Mouse (Mus musculus): ENCODE results near the gene Cdca3. TPM values are rescaled to one million over a fixed set of nuclear protein-coding genes. Genes with fewer than 3 reads are reported as not detected.
A peak's percentile ranks its signal among the peaks of the same experiment; 100 is the strongest.

Gene Cdca3
- total RNA-seq, 2 experiments from 2014 or later = 0.52 to 0.53 TPM

DNA sequence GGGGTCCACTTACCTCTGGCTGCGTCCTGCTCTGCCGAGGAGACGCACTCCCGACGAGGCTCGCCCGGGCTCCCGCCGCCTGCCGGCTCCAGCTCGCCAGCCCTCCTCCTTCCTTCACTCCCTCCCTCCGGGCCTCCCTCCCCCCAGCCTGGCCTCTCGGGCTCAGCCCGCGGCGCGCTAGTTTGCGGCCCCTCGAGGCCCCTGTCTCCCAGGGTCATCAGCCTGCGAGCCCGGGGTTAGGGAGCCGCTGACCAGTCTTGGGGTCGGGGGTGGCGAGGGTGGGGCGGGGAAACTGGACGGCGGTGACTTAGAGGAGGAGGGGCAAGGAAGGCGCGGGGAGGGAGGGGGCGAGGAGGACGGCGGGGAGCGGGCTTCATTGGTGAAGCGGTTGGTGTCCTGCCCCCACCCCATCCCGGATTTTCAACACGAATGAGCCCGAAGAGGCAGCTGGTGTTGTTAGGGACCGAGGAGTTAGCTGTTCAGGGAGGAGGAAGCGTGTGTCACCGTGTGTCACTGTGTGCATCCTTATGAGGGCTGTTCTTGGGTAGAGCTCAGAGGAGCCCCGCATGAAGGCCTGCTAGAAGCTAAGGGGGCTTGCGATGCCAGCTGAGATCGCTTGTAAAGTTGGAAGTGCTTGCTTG lies 34.4 kb downstream of the Cdca3 start, which contains the start of gene Gpr162:
Gene Gpr162, minus strand, starts transcription at position 326 of the 641 bp plus-strand sequence.
- DNase-seq (ENCODE audit: low spot score in 2 of 2) = peak; percentile 76 to 77

DNA sequence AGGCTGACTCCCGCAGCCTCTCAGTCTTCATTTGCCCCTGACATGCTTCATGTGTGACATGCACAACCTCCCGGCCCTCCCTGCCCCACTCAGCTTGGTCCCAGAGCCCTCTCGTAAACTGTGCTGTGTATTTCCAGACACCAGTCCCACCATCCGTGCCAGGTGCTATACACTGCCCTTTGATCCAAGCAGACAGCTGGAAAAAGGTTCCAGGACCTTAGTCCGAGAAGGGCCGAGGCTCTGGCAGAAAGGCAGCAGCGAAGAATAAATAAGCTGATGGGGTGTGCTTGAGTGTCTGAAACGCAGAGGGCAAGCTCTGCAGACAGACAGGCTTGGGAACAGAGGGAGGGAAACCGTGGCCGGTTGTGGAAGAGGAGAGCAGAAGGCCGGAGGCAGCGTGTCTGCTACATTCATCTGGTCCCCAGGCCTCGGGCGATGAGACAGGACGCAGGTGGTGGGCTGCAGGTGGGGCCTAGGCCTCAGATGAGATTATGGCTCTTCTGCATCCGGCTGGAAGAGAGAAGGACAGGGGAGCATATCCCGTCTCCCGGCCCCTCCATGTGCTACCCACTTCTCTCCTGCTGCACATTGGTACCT lies 36.5 kb downstream of the Cdca3 start:
- no peak for DNase-seq (ENCODE audit: low spot score in 2 of 2)

DNA sequence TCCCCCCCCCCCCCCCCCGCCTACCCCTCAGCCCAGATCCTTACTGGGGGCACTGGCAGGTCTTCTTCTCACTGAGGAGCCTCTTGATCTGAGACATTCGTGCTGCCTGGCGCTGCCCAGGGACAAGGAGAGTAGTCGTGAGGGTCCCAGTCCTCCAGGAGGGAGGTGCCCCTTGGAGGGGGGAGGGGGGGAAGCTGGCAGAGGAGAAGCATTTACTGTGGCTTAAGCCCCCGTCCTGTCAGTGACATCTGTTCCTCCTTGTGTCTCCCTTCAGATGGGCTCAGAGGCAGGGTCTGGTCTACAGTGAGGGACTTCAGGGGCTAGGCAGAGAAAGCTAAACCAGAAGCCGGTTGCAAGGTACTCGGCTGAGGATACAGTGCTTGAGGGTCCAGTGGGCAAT lies 37.2 kb downstream of the Cdca3 start:
- DNase-seq (ENCODE audit: low spot score in 2 of 2) = no peak

DNA sequence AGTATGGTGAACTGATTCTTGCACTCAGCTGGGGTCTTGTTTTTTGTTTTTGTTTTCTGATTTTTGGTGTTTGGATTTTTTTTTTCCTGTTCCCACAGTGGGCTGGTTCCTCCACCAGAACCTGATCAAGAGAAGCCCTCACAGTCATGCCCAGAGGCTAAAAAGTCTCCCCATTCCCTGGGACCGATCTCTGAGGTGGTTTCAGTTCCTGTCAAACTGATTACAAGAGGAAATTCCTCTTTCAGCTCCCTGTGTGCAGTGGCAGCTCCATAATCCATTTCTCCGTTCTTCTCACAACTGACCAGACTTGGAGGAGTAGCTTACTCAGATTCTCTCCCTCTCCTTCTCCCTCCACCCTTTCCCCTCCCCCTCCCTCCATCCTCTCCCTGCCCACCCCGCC lies 45.0 kb downstream of the Cdca3 start:
- no peak for DNase-seq (ENCODE audit: low spot score in 2 of 2)

DNA sequence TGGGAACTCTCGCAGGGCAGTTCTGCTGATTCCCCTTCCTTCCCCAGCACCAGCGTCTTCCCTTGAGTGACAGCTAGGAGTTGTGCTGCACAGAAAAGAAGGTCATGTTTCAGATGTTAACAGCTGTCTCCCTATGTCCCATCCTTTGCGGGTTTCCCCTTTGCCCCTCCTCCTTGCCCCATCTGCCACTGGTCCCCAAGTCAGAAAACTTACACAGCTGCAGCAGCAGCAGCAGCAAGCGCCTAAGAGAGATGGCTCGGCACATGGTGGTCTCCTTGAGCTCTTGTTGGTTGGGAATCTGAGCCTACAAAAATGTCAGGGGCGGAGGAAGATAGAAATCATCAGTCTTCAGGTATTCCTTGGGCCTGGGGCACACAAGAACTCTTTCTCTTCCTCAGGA lies 50.0 kb downstream of the Cdca3 start:
- no peak for DNase-seq (ENCODE audit: low spot score in 2 of 2)

DNA sequence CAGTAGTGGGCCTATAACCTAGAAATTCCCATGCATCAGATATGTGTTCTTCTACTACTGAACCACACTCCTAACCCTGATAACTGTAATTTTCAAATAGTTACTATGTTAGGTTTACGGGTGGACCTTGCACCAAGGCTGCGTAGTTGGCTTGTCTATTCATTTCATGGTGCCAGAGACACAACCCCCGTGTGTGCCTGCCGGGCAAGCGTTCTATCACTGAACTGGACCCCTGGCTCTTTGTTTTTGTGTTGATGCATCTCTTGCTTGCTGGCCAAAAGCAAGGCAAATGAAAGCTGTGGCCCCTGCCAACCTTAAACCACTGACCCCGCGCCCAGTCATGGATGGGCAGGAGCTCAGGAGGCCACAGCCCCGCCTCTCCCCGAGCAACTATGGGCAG lies 52.5 kb downstream of the Cdca3 start:
- DNase-seq (ENCODE audit: low spot score in 2 of 2) = no peak

Other genes with a start within 250 kb of the Cdca3 start
- under 1 TPM; 0.40 to 0.41 TPM for gene C1s2, start 193.5 kb upstream of the Cdca3 start, total RNA-seq (2021)
- gene Lpcat3, start 166.5 kb upstream of the Cdca3 start, total RNA-seq (2021) = 10 to 100 TPM; 25.2 to 29.2 TPM
- gene Emg1, start 117.4 kb upstream of the Cdca3 start, total RNA-seq (2021) = 10 to 100 TPM; 52.6 to 58.2 TPM
- 100 to 1,000 TPM; 115 to 123 TPM for gene Phb2, start 117.2 kb upstream of the Cdca3 start, total RNA-seq (2021)
- gene Ptpn6, start 90.8 kb upstream of the Cdca3 start, total RNA-seq (2021) = 1 to 10 TPM; 4.1 to 4.6 TPM
- gene Grcc10, start 88.2 kb upstream of the Cdca3 start, total RNA-seq (2021) = 100 to 1,000 TPM; 358 to 368 TPM
- not detected for gene Gm45234, start 73.5 kb upstream of the Cdca3 start, total RNA-seq (2021)
- gene Atn1, start 73.0 kb upstream of the Cdca3 start, total RNA-seq (2021) = 100 to 1,000 TPM; 161 to 181 TPM
- gene Eno2, start 59.9 kb upstream of the Cdca3 start, total RNA-seq (2021) = 1,000 to 10,000 TPM; 1,059 TPM
- 1 to 10 TPM; 2.7 to 4.7 TPM for gene Lrrc23, start 49.8 kb upstream of the Cdca3 start, total RNA-seq (2021)
- 1 to 10 TPM; 4.5 to 5.1 TPM for gene Spsb2, start 20.9 kb upstream of the Cdca3 start, total RNA-seq (2021)
- gene Tpi1, start 15.3 kb upstream of the Cdca3 start, total RNA-seq (2021) = 100 to 1,000 TPM; 796 to 825 TPM
- gene Usp5, start 63 bp upstream of the Cdca3 start, total RNA-seq (2021) = 100 to 1,000 TPM; 182 to 185 TPM
- gene Gnb3, start 10.7 kb downstream of the Cdca3 start, total RNA-seq (2021) = not detected
- 10 to 100 TPM; 29.5 to 30.9 TPM for gene P3h3, start 28.2 kb downstream of the Cdca3 start, total RNA-seq (2021)
- gene Gpr162, start 34.4 kb downstream of the Cdca3 start, total RNA-seq (2021) = 100 to 1,000 TPM; 183 to 187 TPM
- under 1 TPM in 1 of 2 experiments, not detected in 1; 0.25 TPM for gene Cd4, start 58.7 kb downstream of the Cdca3 start, total RNA-seq (2021)
- gene Lag3, start 82.2 kb downstream of the Cdca3 start, total RNA-seq (2021) = 1 to 10 TPM; 2.6 to 3.6 TPM
- 1,000 to 10,000 TPM; 1,033 to 1,052 TPM for gene Ptms, start 90.6 kb downstream of the Cdca3 start, total RNA-seq (2021)
- 100 to 1,000 TPM; 631 to 670 TPM for gene Mlf2, start 101.8 kb downstream of the Cdca3 start, total RNA-seq (2021)
- gene Cops7a, start 136.0 kb downstream of the Cdca3 start, total RNA-seq (2021) = 100 to 1,000 TPM; 154 to 161 TPM
- 100 to 1,000 TPM; 168 to 191 TPM for gene Pianp, start 167.1 kb downstream of the Cdca3 start, total RNA-seq (2021)
- gene Zfp384, start 179.6 kb downstream of the Cdca3 start, total RNA-seq (2021) = 10 to 100 TPM; 43.1 to 44.9 TPM
- gene Ing4, start 210.2 kb downstream of the Cdca3 start, total RNA-seq (2021) = 10 to 100 TPM; 54.1 to 54.6 TPM
- 10 to 100 TPM; 15.7 to 17.7 TPM for gene Acrbp, start 220.1 kb downstream of the Cdca3 start, total RNA-seq (2021)
- under 1 TPM; 0.56 to 0.87 TPM for gene Lpar5, start 238.4 kb downstream of the Cdca3 start, total RNA-seq (2021)